Mouse (Mus musculus) intestine, postnatal 0 days (tissue): ENCODE data around the gene Plpp4. TPM values are rescaled to one million over a fixed set of nuclear protein-coding genes. Genes with fewer than 3 reads are reported as not detected.

Experiments used
- ATAC-seq: fragments of 200-750 bp; cut with Nextera tagmentation; 2 replicates; pipeline ENCODE4 v1.8.0; 2017; ENCODE audit warnings: mild to moderate bottlenecking, moderate TSS enrichment, moderate library complexity
- H3K27ac ChIP-seq: fragments of 300-500 bp; sonication (generic); 2 replicates; pipeline ENCODE4 v1.5.1; 2014; ENCODE audit warnings: mild to moderate bottlenecking, low read depth, low read length, moderate library complexity
- H3K27me3 ChIP-seq: fragments of 300-500 bp; sonication (generic); replicated peaks from 2 replicates; pipeline ENCODE4 v1.6.1; 2014; ENCODE audit warnings: low read length, mixed read lengths; ENCODE audit not compliant: control insufficient read depth, insufficient read depth
- H3K36me3 ChIP-seq: fragments of 300-500 bp; sonication (generic); 2 replicates; pipeline ENCODE4 v1.6.1; 2014; ENCODE audit warnings: mild to moderate bottlenecking, moderate library complexity; ENCODE audit not compliant: control insufficient read depth, insufficient read depth
- H3K4me1 ChIP-seq: fragments of 300-500 bp; sonication (generic); replicated peaks from 2 replicates; pipeline ENCODE4 v1.6.1; 2014; ENCODE audit warnings: antibody characterized with exemption, low read length, mixed read lengths; ENCODE audit not compliant: control insufficient read depth, insufficient read depth
- H3K4me2 ChIP-seq: fragments of 300-500 bp; sonication (generic); replicated peaks from 2 replicates; pipeline ENCODE4 v1.6.1; 2014; ENCODE audit warnings: low read depth, mild to moderate bottlenecking, moderate library complexity
- H3K4me3 ChIP-seq: fragments of 300-500 bp; sonication (generic); 2 replicates; pipeline ENCODE4 v1.5.1; 2014; ENCODE audit warnings: low read depth, low read length
- H3K9ac ChIP-seq: fragments of 300-500 bp; sonication (generic); 2 replicates; pipeline ENCODE4 v1.6.1; 2014; ENCODE audit warnings: mild to moderate bottlenecking, low read depth, low read length
- H3K9me3 ChIP-seq: fragments of 300-500 bp; sonication (generic); 2 replicates; pipeline ENCODE4 v1.6.1; 2016; ENCODE audit warnings: mixed run types; ENCODE audit not compliant: control insufficient read depth
- CTCF ChIP-seq: sonication (generic); IDR thresholded peaks from 2 replicates; pipeline ENCODE4 v1.5.1; 2016; ENCODE audit warnings: low read depth, mild to moderate bottlenecking, control low read depth, antibody characterized with exemption, moderate library complexity
- WGBS: fragments of 180-500 bp; shearing (Covaris S2); extraction: QIAGEN DNeasy Blood & Tissue Kit; methylation state at CpG from one replicate; pipeline ENCODE4 v1.1.7; 2014; 5-methylcytosine and 5-hydroxymethylcytosine counted together
- polyA plus RNA-seq: library from polyadenylated mRNA; unstranded; fragments of >200 nt; fragmentation: Nextera tagmentation; extraction: Ambion mirVana; gene quantifications from 2 replicates; pipeline ENCODE4 v1.2.1, GENCODE M21; 2015

Plpp4 gene
- polyA plus RNA-seq = 0.18 and 0.21 TPM in 2 replicates

DNA sequence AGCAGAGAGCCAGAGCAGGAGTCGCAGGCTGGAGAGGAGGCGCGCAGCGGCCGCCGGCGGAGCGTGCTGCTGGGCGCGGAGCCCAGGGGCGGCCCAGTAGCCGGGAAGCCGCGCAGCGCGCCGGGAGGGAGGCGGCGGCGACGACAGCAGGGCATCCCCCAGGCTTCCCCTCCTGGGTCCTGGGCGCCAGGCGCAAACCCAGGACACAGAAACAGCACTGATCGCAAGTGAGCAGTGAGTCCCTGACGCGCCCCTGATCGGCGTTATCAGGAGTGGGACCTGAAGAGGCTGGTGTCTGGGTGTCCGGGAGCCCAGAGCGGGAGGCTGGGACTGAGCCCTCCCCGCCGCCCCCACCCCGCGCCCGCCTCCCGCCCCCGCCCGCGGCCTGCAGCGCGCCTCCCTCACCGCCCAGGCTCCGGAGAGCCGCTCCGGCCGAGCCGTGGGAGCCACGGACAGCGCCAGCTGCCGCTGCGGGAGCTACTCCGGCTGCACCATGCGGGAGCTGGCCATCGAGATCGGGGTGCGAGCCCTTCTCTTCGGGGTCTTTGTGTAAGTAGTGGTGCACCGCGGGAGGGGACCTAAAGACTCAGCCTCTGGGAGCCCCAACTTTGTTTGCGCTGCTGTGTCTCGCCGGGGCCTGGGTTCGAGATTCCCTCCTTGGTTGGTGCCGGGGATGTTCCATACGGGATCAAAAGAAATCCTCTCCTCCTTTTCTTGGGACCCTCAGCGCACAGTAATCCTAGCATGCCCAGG, at the start of gene Plpp4:
Gene Plpp4, plus strand, starts transcription at position 411 of the 753 bp plus-strand sequence.
- Histone ChIP-seq H3K4me2 (peak within 1 kb of the TSS; percentile 77), H3K27ac (no peak within 1 kb of the TSS), H3K27me3 (peaks cover 26% of the 10 kb centered on the region), H3K9ac (peak within 1 kb of the TSS; percentile 22; the same call in 1 of the 2 replicates), H3K4me1 (no peaks in the 10 kb centered on the region), H3K4me3 (peak within 1 kb of the TSS; percentile 41), H3K36me3 (no peaks in the 10 kb centered on the region), H3K9me3 (no peaks in the 10 kb centered on the region)
- no peak for TF ChIP-seq CTCF
- WGBS = under 1% methylated on average over 64 of the region's 66 CpGs
- 0 out of 2 replicates have a peak, but pooled peaks have one; percentile 47 for ATAC-seq

DNA sequence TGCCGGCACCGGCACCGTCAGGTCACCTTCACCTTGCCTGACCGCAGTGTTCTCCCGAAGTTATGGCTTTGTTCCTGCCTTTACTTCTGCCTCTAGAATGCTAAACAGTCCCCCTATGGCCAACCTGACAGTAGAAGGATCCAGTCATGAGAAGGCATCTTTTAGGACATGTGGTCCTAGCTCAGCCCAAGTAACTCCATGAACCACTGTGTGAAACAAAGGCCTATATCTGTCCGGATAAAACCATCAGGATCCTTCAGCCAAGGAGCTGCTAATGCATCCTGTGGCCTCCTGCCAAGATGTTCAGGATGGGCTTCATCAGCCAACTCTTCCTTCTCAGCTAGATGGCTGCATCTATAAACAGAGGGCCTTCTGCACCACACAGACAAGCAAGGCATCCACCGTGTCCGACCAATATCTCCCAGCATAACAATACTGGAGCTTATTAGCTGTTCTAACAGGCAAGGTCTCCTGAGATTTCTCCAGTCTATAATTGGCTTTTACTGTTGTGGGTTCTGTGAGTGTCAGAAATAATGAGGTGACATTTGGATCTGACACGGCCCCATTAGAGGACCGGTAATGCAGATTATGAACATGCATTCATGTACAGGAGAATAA, 40.8 kb upstream of the Plpp4 start:
- Histone ChIP-seq H3K36me3 (no peaks in the 10 kb centered on the region), H3K4me1 (no peaks in the 10 kb centered on the region), H3K27me3 (no peaks in the 10 kb centered on the region), H3K4me3 (no peak overlapping the region), H3K9ac (no peak overlapping the region), H3K27ac (no peak overlapping the region), H3K9me3 (no peaks in the 10 kb centered on the region), H3K4me2 (no peak overlapping the region)
- no peak for TF ChIP-seq CTCF
- WGBS = 81% methylated on average over 10 of the region's 10 CpGs
- no peak for ATAC-seq

- Histone ChIP-seq H3K27ac (no peak overlapping the region), H3K4me1 (no peaks in the 10 kb centered on the region), H3K27me3 (no peaks in the 10 kb centered on the region), H3K4me2 (no peak overlapping the region), H3K4me3 (no peak overlapping the region), H3K36me3 (no peaks in the 10 kb centered on the region), H3K9me3 (no peaks in the 10 kb centered on the region), H3K9ac (no peak overlapping the region)
- no peak for TF ChIP-seq CTCF
- 66% methylated on average over 10 of the region's 10 CpGs for WGBS
- no peak for ATAC-seq
Observed at GRCm38 (mm10) chr7:129216547-129217195, 40.2 kb upstream of the Plpp4 start.

- no peak overlapping the region for H3K4me2 ChIP-seq
- H3K27ac ChIP-seq = no peak overlapping the region
- no peaks in the 10 kb centered on the region for H3K9me3 ChIP-seq
- H3K36me3 ChIP-seq = no peaks in the 10 kb centered on the region
- no peak overlapping the region for H3K9ac ChIP-seq
- no peaks in the 10 kb centered on the region for H3K27me3 ChIP-seq
- no peaks in the 10 kb centered on the region for H3K4me1 ChIP-seq
- H3K4me3 ChIP-seq = no peak overlapping the region
- ATAC-seq = no peak
- WGBS = 74% methylated on average over 9 of the region's 9 CpGs
- TF ChIP-seq CTCF = no peak
Observed at GRCm38 (mm10) chr7:129220948-129221347, 35.9 kb upstream of the Plpp4 start.

DNA sequence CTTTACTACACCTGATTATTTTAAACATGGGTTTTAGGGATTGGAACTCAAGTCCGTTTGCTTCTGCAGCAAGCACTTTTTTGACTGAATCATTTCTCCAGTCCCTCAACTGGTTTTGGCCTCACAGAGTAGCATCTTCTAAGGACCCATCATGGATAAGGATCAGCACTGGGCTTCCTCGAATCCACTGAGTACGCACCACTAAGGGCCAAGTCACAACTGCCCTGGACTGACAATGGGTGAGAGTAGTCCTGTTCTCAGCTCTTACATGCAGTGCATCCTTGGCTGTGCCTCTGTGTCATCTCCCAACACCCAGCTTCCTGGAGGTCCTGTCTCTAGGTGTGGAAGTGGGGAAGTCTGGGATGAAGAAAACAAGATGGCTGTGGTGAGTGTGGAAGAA, 35.2 kb upstream of the Plpp4 start:
- Histone ChIP-seq H3K9me3 (no peaks in the 10 kb centered on the region), H3K4me1 (no peaks in the 10 kb centered on the region), H3K9ac (no peak overlapping the region), H3K27ac (no peak overlapping the region), H3K36me3 (no peaks in the 10 kb centered on the region), H3K27me3 (no peaks in the 10 kb centered on the region), H3K4me2 (no peak overlapping the region), H3K4me3 (no peak overlapping the region)
- ATAC-seq = no peak
- 88% methylated on average over 3 of the region's 3 CpGs for WGBS
- TF ChIP-seq CTCF = no peak

- Histone ChIP-seq H3K27me3 (no peaks in the 10 kb centered on the region), H3K4me2 (no peak overlapping the region), H3K9me3 (no peaks in the 10 kb centered on the region), H3K9ac (no peak overlapping the region), H3K36me3 (no peaks in the 10 kb centered on the region), H3K4me1 (no peaks in the 10 kb centered on the region), H3K4me3 (no peak overlapping the region), H3K27ac (no peak overlapping the region)
- TF ChIP-seq CTCF = peak; percentile 76
- no peak for ATAC-seq
- WGBS = 46% methylated on average over 2 of the region's 2 CpGs
Observed at GRCm38 (mm10) chr7:129235410-129235809, 21.4 kb upstream of the Plpp4 start.
